18 mouse cellular contexts compared by ENCODE assay signal in genomic region chr10:5504761-5505160, GRCm38 (mm10). TPM values are rescaled to one million over a fixed set of nuclear protein-coding genes. Genes with fewer than 3 reads are reported as not detected.
A peak's percentile ranks its signal among the peaks of the same experiment; 100 is the strongest.
DNase-seq lines count a peak whose midpoint lies in the region; ATAC-seq lines count a peak whose summit lies in the region.
"Had no signal": no experiment of that assay in that cellular context is flagged by ENCODE, and none has a peak within 500 bp of the region (broad histone marks: within the 10 kb centered on the region; RNA-seq: fewer than 3 reads in every experiment).

No protein-coding gene starts in this region.

- 53% methylated on average over 3 of the region's 3 CpGs for WGBS in liver, embryonic 12.5 days (ENCODE audit: insufficient replicate concordance)

- DNase-seq in cerebellum, adult 11 months, result peak; percentile 84
- DNase-seq in cerebellum, adult 18-20 months, result peak; percentile 87 to 93
- peak; percentile 95 for DNase-seq in cerebellum, adult 9-11 months
- DNase-seq in cerebellum, postnatal 36 days, result peak; percentile 86 to 88
- no peak for DNase-seq in heart, postnatal 10 days
- no peak for DNase-seq in urinary bladder, adult 2 months (ENCODE audit: low spot score)
- DNase-seq: adrenal gland, postnatal 10 days; gastrocnemius, postnatal 10 days; heart, adult 18-20 months; heart, postnatal 14 days; kidney, adult 18-20 months had no signal

- no peaks in the 10 kb centered on the region for H3K36me3 ChIP-seq in liver, embryonic 12.5 days
- H3K36me3 ChIP-seq: embryonic facial prominence, embryonic 13.5 days; forebrain, embryonic 12.5 days; heart, embryonic 10.5 days; hindbrain, embryonic 13.5 days had no signal

- ATAC-seq in liver, embryonic 12.5 days, result no peak
- ATAC-seq: forebrain, embryonic 16.5 days; hindbrain, postnatal 0 days had no signal

- no peaks in the 10 kb centered on the region for H3K27me3 ChIP-seq in liver, embryonic 12.5 days (replicated peaks)
- H3K27me3 ChIP-seq: embryonic facial prominence, embryonic 13.5 days; forebrain, embryonic 12.5 days; hindbrain, embryonic 13.5 days had no signal

- H3K4me1 ChIP-seq in liver, embryonic 12.5 days, result no peaks in the 10 kb centered on the region
- H3K4me1 ChIP-seq: embryonic facial prominence, embryonic 13.5 days; forebrain, embryonic 12.5 days; heart, embryonic 10.5 days; hindbrain, embryonic 13.5 days had no signal

- no peak overlapping the region for H3K4me3 ChIP-seq in liver, embryonic 12.5 days
- H3K4me3 ChIP-seq: embryonic facial prominence, embryonic 13.5 days; forebrain, embryonic 12.5 days; heart, embryonic 10.5 days; hindbrain, embryonic 13.5 days had no signal

- no peak overlapping the region for H3K9ac ChIP-seq in liver, embryonic 12.5 days
- H3K9ac ChIP-seq: embryonic facial prominence, embryonic 13.5 days; forebrain, embryonic 12.5 days; hindbrain, embryonic 13.5 days had no signal

- H3K4me2 ChIP-seq in liver, embryonic 12.5 days, result no peak overlapping the region
- H3K4me2 ChIP-seq: embryonic facial prominence, embryonic 13.5 days; forebrain, embryonic 12.5 days; hindbrain, embryonic 13.5 days had no signal

- intact Hi-C loops in heart, postnatal 10 days (cut with DNase I), result no loop called here

- no peaks in the 10 kb centered on the region for H3K9me3 ChIP-seq in liver, embryonic 12.5 days (replicated peaks)
- H3K9me3 ChIP-seq: embryonic facial prominence, embryonic 13.5 days; forebrain, embryonic 12.5 days; heart, embryonic 10.5 days; hindbrain, embryonic 13.5 days had no signal

- H3K27ac ChIP-seq in liver, embryonic 12.5 days, result no peak overlapping the region
- H3K27ac ChIP-seq: embryonic facial prominence, embryonic 13.5 days; forebrain, embryonic 12.5 days; heart, embryonic 10.5 days; hindbrain, embryonic 13.5 days; hindbrain, postnatal 0 days had no signal

RNA-seq across cellular contexts. Expression of gene Syne1, which starts 46.5 kb away (rescaled TPM):
- total RNA-seq in heart, postnatal 10 days (2021), result 10 to 100 TPM; 76.4 to 85.9 TPM
- polyA plus RNA-seq in liver, embryonic 12.5 days (2016; fragmentation: Nextera tagmentation; extraction: Ambion mirVana), result 4.4 and 4.7 TPM in 2 replicates
- 28.3 and 39.1 TPM in 2 replicates for polyA plus RNA-seq in urinary bladder, adult 2 months (2012; rRNA removed)

Comparison
In these comparisons a context has a peak if more than half of its experiments do, and no peak if none do; other contexts are left out.
1. DNase-seq: peak in cerebellum, adult 11 months (single experiment), cerebellum, adult 18-20 months (2 of 2), cerebellum, adult 9-11 months (single experiment) and cerebellum, postnatal 36 days (2 of 2); none in heart, postnatal 10 days (0 of 2) and urinary bladder, adult 2 months (single experiment).